Mouse (Mus musculus) brain, embryonic 14.5 days (tissue): ENCODE data around the gene Bmper. TPM values are rescaled to one million over a fixed set of nuclear protein-coding genes. Genes with fewer than 3 reads are reported as not detected.
A peak's percentile ranks its signal among the peaks of the same experiment; 100 is the strongest.

Source experiments
- DNase-seq: peaks from one replicate; pipeline ENCODE4 v3.0.0-alpha.2; 2011; ENCODE audit warnings: low read depth
- CTCF ChIP-seq: fragments of 200-500 bp; IDR thresholded peaks from 2 replicates; pipeline ENCODE4 v1.5.1; 2012; ENCODE audit warnings: inconsistent platforms, mild to moderate bottlenecking, moderate library complexity, borderline replicate concordance; ENCODE audit not compliant: insufficient read depth, insufficient read length; ENCODE audit errors: extremely low read depth
- POLR2A ChIP-seq: fragments of 200-500 bp; IDR thresholded peaks from 2 replicates; pipeline ENCODE4 v1.6.1; 2012; ENCODE audit warnings: mild to moderate bottlenecking, inconsistent platforms, borderline replicate concordance; ENCODE audit not compliant: poor library complexity, insufficient read depth, insufficient read length, severe bottlenecking; ENCODE audit errors: extremely low read depth
- polyA plus RNA-seq: library from polyadenylated mRNA; depleted of rRNA; stranded (reverse); fragments of >200 nt; gene quantifications from 2 replicates; pipeline ENCODE4 v1.2.3, GENCODE M21; 2012

Bmper gene
- polyA plus RNA-seq, 1 experiment = 5.4 TPM

DNA sequence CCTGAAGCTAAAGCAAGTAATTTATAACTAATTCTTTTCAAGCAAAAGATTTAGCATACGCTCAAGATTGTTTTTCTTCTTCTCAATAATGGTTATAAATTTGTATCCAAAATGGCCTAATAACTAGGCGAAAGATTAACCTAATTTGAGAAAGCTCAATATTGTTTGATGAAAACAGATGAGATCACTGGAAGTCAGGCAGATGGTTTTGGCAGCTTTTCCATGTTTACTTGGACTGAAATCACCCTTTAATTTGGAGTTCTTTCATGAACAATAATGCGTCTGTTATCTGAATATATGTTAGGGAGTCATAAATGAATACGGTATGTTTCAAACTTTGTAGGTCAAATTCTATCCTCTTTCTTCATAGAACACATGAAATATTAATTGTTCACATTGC is 41.6 kb downstream of the Bmper start:
- peak; percentile 56 for DNase-seq

GRCm38 (mm10) chr9:23268609-23269008 is 45.7 kb downstream of the Bmper start:
- DNase-seq = peak; percentile 91
- no peak for TF ChIP-seq CTCF
- no peak for TF ChIP-seq POLR2A

More for the DNA sequence above, 41.6 kb downstream of the Bmper start:
- no peak for TF ChIP-seq POLR2A
- TF ChIP-seq CTCF = no peak

- no peak for DNase-seq
These were observed 46.2 kb downstream of the Bmper start for GRCm38 (mm10) chr9:23269087-23269486.

GRCm38 (mm10) chr9:23276244-23276643 is 53.4 kb downstream of the Bmper start:
- no peak for DNase-seq
- no peak for TF ChIP-seq CTCF
- no peak for TF ChIP-seq POLR2A

More at GRCm38 (mm10) chr9:23269087-23269486, 46.2 kb downstream of the Bmper start:
- no peak for TF ChIP-seq POLR2A
- TF ChIP-seq CTCF = no peak

DNA sequence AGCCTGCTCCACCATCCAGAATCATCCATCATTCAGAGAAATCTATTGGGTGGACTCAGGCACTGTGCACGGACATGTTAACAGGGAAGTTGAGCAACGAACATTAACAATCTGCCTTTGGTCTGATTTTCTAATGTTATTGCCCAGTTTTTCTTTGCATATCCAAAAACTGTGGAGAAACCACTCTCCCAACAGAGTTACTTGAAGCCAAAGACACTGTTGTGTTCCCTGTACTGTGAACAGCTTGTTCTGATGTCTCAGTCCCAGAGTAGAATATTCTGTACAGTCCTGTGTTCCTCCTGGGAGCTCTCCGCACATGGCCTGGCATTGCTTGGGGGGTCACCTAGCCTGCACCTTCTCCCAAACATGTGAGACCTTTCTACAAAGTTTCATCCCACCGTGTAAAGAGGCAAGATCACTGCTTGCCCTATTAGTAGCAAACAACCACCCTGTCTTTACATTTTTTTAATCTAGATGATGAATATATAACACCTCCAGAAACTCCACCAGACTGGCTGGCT is 62.1 kb downstream of the Bmper start:
- DNase-seq = no peak
- TF ChIP-seq CTCF = no peak
- no peak for TF ChIP-seq POLR2A

GRCm38 (mm10) chr9:23293574-23293973 is 70.7 kb downstream of the Bmper start:
- no peak for DNase-seq
- no peak for TF ChIP-seq CTCF
- no peak for TF ChIP-seq POLR2A

DNA sequence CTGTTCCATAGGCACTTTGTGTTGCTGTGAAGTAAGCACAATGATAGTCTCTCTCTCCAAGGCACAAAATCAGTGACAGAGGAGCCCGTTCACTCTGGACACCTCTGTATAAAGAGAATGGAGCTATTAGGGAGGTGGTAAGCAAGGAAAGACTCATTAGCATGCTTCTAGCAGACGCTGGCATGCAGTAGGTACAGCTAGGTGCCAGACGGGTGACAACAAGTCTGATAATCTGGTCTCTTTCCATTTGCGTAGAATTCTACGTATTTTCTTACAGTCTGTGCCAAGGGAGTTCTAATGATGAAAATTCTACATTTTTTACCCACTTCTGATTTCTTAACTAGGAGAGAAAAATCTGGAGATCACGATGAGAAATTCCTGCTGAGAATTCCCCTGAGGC is 72.7 kb downstream of the Bmper start:
- DNase-seq = peak; percentile 66
- TF ChIP-seq POLR2A = no peak
- TF ChIP-seq CTCF = no peak

- TF ChIP-seq POLR2A (no peak), CTCF (no peak)
- no peak for DNase-seq
These were observed 74.8 kb downstream of the Bmper start for GRCm38 (mm10) chr9:23297491-23298170.

- no peak for TF ChIP-seq CTCF
- no peak for TF ChIP-seq POLR2A
These were observed 77.5 kb downstream of the Bmper start for GRCm38 (mm10) chr9:23300376-23300775.

DNA sequence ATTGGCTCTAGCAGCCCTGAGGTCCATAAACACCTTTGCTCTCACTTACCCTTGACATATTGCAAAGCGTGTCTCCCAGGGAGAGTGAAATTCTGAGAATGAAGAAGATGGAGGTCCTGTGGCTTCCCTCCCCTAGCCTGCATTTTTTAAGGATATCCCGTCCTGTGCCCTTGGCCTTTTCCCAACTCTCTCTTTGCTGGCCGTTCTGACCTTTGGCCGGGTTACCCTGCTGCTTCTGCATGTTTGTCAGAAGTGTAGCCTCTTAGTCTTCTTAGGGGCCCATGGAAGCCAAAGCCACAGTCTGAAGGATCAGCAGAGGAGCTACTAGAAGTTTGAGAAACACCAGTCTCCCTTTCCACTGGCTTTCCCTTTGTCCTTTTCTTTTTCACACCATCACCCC is 82.8 kb downstream of the Bmper start:
- DNase-seq = no peak
- no peak for TF ChIP-seq POLR2A
- no peak for TF ChIP-seq CTCF

More at GRCm38 (mm10) chr9:23300376-23300775, 77.5 kb downstream of the Bmper start:
- DNase-seq = no peak

DNA sequence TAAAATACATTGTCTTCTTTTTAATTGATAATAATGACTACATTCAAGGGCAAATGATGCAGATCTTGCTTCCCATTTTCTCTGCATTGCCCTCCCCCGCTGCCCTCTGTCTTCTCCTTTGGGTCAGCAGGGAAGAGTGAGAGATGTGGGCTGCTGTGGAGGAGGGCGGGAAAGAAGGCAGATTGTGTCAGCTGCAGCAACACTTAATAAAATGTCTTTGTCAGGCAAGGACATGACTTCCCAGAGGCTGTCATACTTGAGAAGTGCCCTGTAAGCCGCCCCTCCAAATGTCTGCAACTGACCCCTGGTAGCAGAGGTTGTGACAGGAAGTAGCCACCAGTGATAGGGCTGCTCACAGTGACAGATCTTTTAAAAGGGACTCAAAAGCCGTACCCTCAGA is 83.3 kb downstream of the Bmper start:
- no peak for DNase-seq
- TF ChIP-seq POLR2A (no peak), CTCF (no peak)

DNA sequence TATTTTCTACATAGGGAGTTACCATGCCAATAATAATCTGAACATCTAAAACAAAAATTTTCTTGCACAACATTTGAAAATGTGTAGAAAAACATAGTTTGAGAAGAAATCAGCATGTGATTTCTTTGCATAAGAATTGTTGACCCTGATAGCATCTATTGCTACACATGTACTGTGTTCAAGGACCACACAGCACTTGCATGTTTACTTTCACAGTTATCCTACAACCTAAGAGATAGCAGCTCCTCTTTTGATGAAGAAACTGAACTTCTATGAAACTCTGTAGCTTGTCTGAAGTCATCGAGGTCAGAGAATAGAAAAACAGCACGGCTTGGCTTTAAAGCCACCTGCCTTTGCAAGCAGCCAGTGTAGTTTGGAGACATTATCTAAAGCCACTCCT is 85.0 kb downstream of the Bmper start:
- TF ChIP-seq CTCF (no peak), POLR2A (no peak)

DNA sequence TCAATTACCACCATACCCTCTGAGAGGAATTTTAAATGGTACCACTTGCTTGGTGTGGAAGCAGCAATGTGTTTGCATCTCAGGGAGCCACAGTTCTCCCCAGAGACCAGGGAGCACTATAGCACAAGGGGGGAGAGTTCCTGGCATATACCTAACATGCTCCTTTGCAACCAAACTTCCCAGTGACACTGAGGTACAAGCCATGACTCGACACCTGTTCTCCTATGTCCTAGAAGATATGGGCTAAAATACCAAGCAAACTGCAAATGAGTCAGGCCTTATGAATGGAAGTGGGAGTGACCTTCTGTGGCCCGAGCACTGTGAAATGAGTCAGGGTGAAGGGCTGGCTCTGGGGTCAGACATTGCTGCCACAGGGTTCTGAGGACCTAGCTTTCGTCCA is 88.1 kb downstream of the Bmper start:
- TF ChIP-seq POLR2A (no peak), CTCF (no peak)
- no peak for DNase-seq

More for the DNA sequence above, 85.0 kb downstream of the Bmper start:
- DNase-seq = no peak
